Mouse (Mus musculus): ENCODE measurements around the gene Nfatc4. TPM values are rescaled to one million over a fixed set of nuclear protein-coding genes. Genes with fewer than 3 reads are reported as not detected.
A peak's percentile ranks its signal among the peaks of the same experiment; 100 is the strongest.

Gene Nfatc4
- polyA plus RNA-seq, 1 experiment from 2014 or later, result 0.67 TPM

DNA sequence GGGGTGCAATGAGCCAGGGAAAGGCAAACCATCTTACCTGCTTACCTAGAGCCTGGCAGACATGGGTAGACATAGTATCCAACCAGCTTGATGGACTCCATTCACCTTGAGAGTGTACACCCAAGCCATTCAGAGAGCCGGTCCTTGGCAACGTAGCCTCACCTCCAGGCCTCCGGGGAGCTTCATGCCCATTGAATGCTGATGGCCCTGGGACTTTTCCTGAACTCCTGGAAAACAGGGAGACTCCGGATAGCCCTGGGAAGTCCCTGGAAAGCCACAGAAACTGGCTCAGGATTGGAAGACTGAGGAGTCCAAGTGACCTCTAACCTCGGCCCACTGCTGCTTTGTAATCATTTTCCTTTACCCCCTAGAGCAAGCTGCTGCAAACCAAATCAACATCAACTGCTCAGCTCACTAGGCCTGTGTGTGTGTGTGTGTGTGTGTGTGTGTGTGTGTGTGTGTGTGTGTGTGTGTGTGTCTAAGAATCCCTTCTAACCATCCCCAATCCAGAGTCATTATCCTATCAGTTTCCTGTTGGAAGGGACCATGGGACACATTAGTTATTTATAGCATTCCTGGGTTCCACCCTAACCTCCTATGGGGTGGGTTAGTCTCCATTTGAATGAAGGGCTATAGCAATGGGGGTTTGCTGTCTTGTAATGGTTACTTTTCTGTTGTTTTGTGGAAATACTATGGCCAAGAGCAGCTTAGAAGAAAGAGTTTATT lies 12.0 kb downstream of the Nfatc4 start:
- no peaks in the 10 kb centered on the region for H3K9me3 ChIP-seq (replicated peaks)
- no peaks in the 10 kb centered on the region for H3K36me3 ChIP-seq (replicated peaks)
- no peak overlapping the region for H3K27ac ChIP-seq (replicated peaks)
- H3K4me3 ChIP-seq (replicated peaks), result no peak overlapping the region
- no peak overlapping the region for H3K4me2 ChIP-seq
- peaks cover 10% of the 10 kb centered on the region; the same call in 1 of the 2 replicates for H3K27me3 ChIP-seq
- H3K4me1 ChIP-seq (replicated peaks), result no peaks in the 10 kb centered on the region; the same call in 1 of the 2 replicates
- 58% methylated on average over 5 of the region's 5 CpGs for WGBS (ENCODE audit: insufficient replicate concordance)
- H3K9ac ChIP-seq, result no peak overlapping the region
- ATAC-seq (ENCODE audit: insufficient read depth), result no peak

DNA sequence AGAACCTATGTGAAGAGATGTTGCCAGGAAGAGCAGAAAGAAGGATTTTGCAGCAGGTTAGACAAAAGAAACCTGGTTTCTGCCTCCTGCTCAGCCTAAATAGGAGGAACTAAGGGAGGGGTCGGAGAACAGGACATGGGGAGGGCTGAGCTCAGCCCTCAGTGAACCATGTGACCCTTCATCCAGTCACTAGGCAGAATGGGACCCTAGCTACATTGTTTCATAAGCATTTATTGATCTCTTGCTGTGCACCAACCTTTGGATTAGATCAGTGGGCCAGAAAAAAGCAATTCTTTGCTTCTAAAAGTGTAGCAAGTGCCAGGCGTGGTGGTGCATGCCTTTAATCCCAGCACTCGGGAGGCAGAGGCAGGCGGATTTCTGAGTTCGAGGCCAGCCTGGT lies 15.4 kb downstream of the Nfatc4 start:
- 62% methylated on average over 5 of the region's 5 CpGs for WGBS (ENCODE audit: insufficient replicate concordance)
- Histone ChIP-seq H3K9ac (no peak overlapping the region), H3K9me3 (replicated peaks) (no peaks in the 10 kb centered on the region), H3K27me3 (no peaks in the 10 kb centered on the region), H3K4me1 (replicated peaks) (no peaks in the 10 kb centered on the region; the same call in 1 of the 2 replicates), H3K36me3 (replicated peaks) (no peaks in the 10 kb centered on the region), H3K4me3 (replicated peaks) (no peak overlapping the region), H3K27ac (replicated peaks) (no peak overlapping the region), H3K4me2 (no peak overlapping the region)
- 0 out of 2 replicates have a peak, but pooled peaks have one; percentile 28 for ATAC-seq (ENCODE audit: insufficient read depth)

DNA sequence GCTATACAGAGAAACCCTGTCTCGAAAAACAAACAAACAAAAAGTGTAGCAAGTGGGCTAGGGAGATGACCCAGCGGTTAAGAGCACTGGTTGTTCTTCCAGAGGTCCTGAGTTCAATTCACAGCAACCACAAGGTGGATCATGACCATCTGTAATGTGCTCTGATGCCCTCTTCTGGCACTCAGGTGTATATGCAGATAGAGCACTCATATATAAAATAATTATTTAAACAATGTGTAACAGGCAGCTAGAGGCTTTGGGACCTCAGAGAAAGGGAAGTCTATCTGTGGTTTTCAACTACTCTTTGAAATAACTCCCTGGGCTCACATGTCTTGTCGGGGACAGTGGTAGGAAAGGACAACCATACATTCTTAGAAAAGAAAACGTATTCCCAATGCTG lies 15.8 kb downstream of the Nfatc4 start:
- no peak overlapping the region for H3K9ac ChIP-seq
- no peak overlapping the region for H3K4me2 ChIP-seq
- H3K9me3 ChIP-seq (replicated peaks), result no peaks in the 10 kb centered on the region
- WGBS (ENCODE audit: insufficient replicate concordance), result 55% methylated on average over 4 of the region's 4 CpGs
- H3K36me3 ChIP-seq (replicated peaks), result no peaks in the 10 kb centered on the region
- H3K4me1 ChIP-seq (replicated peaks), result no peaks in the 10 kb centered on the region; the same call in 1 of the 2 replicates
- no peak overlapping the region for H3K4me3 ChIP-seq (replicated peaks)
- ATAC-seq (ENCODE audit: insufficient read depth), result no peak
- H3K27ac ChIP-seq (replicated peaks), result no peak overlapping the region
- no peaks in the 10 kb centered on the region for H3K27me3 ChIP-seq

DNA sequence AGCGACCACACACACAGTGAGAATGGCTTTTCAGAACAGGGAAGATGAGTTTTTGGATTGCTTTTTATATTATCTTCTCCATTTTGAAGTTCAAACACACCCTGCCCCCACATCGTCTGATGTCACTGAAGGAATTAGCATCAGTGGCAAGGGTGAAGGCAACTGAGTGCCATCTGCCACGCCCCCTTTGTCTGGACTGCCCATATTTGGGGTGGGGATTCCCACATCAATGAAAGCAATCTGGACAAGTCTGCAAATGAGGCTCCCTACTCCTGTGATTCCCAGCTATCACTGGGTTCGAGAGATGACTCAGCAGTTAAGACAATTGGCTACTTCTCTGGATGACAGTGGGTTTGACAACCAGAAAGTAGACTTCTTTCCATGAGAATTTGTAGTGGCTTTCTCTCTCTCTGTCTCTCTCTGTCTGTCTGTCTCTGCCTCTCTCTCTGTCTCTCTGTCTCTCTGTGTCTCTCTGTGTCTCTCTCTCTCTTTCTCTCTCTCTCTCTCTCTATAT lies 18.0 kb downstream of the Nfatc4 start:
- WGBS (ENCODE audit: insufficient replicate concordance), result 40% methylated on average over 4 of the region's 4 CpGs
- Histone ChIP-seq H3K4me3 (replicated peaks) (no peak overlapping the region), H3K4me1 (replicated peaks) (no peaks in the 10 kb centered on the region; the same call in 1 of the 2 replicates), H3K27me3 (no peaks in the 10 kb centered on the region), H3K27ac (replicated peaks) (no peak overlapping the region), H3K36me3 (replicated peaks) (no peaks in the 10 kb centered on the region), H3K4me2 (no peak overlapping the region), H3K9me3 (replicated peaks) (no peaks in the 10 kb centered on the region), H3K9ac (no peak overlapping the region)
- ATAC-seq (ENCODE audit: insufficient read depth), result no peak

DNA sequence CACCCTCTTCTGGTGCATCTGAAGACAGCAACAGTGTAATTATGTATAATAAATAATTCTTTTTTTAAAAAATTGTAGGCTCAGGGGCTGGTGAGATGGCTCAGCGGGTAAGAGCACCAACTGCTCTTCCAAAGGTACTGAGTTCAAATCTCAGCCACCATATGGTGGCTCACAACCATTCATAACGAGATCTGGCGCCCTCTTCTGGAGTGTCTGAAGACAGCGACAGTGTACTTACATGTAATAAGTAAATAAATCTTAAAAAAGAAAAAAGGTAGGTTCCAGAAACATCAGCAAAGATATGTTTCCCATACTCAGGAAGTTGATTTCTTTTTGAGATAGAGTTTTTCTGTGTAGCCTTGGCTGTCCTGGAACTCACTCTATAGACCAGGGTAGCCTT lies 19.9 kb downstream of the Nfatc4 start:
- Histone ChIP-seq H3K27ac (replicated peaks) (no peak overlapping the region), H3K9me3 (replicated peaks) (no peaks in the 10 kb centered on the region), H3K4me1 (replicated peaks) (no peaks in the 10 kb centered on the region; the same call in 1 of the 2 replicates), H3K9ac (no peak overlapping the region), H3K4me2 (no peak overlapping the region), H3K36me3 (replicated peaks) (no peaks in the 10 kb centered on the region), H3K27me3 (no peaks in the 10 kb centered on the region), H3K4me3 (replicated peaks) (no peak overlapping the region)
- WGBS (ENCODE audit: insufficient replicate concordance), result 58% methylated on average over 4 of the region's 4 CpGs
- ATAC-seq (ENCODE audit: insufficient read depth), result no peak

DNA sequence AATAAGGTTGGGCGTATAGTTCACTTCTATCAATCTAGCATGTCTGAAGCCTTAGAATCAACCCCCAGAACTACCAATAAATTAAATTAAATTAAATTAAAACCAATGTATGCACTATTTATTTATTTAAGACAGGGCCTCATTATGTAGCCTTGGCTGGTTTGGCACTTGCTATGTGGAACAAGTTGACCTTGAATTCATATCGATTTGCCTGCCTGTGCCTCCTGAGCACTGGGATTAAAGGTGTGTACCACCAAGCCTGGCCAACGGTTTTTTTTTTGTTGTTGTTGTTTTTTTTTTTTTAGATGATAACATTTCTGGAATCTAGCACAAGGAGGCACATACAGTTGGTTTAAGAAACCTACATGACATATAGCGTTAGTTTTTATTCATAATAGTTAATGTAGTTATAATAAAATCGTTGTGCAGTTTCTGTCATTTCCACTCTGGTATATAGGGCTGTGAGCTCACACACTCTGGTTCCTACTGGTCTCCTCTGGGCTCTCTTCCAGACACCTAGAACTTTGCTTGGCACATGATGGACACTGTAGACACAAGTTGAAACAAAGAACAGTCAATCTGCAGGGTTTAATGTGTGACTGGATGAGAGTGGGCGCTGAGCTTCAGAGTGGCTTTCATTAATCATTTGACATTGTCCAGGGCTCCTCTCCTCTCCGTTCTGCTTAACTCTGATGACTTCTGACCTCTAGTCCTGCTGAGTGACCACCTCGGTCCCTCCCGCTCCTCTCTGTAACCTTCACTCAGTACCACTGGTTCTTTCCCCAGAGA lies 22.8 kb downstream of the Nfatc4 start:
- WGBS (ENCODE audit: insufficient replicate concordance), result 63% methylated on average over 9 of the region's 9 CpGs
- H3K9me3 ChIP-seq (replicated peaks), result no peaks in the 10 kb centered on the region
- ATAC-seq (ENCODE audit: insufficient read depth), result peak; percentile 56
- H3K4me1 ChIP-seq (replicated peaks), result no peaks in the 10 kb centered on the region
- no peak overlapping the region for H3K9ac ChIP-seq
- H3K4me2 ChIP-seq, result no peak overlapping the region
- H3K27me3 ChIP-seq, result 0 out of 2 replicates have a peak, but pooled peaks cover under 1% of the 10 kb centered on the region
- no peak overlapping the region for H3K4me3 ChIP-seq (replicated peaks)
- no peak overlapping the region for H3K27ac ChIP-seq (replicated peaks)
- no peaks in the 10 kb centered on the region for H3K36me3 ChIP-seq (replicated peaks)

DNA sequence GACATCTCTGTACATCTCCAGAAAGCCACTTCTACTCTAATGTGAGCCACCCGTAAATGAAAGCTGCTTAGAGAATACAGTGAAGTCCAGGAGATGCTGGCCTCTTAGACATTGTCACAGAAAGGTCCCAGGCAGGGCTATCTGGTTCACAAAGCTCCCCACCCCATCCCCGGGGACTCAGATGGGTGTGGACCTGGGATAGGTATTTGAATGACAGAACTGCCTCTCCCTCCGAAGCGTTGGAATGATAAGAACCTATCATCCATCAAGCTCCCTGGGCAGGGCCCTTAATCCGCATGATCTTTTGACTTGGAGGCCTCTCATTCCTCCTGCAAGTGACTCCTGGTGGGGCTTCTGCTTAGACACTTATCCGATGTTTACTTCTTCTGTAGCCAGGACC lies 27.9 kb downstream of the Nfatc4 start:
- Histone ChIP-seq H3K27me3 (peaks cover 31% of the 10 kb centered on the region), H3K36me3 (replicated peaks) (no peaks in the 10 kb centered on the region), H3K9ac (no peak overlapping the region), H3K4me2 (no peak overlapping the region), H3K4me3 (replicated peaks) (no peak overlapping the region), H3K4me1 (replicated peaks) (peaks cover 29% of the 10 kb centered on the region), H3K27ac (replicated peaks) (no peak overlapping the region), H3K9me3 (replicated peaks) (no peaks in the 10 kb centered on the region)
- WGBS (ENCODE audit: insufficient replicate concordance), result 44% methylated on average over 6 of the region's 6 CpGs
- ATAC-seq (ENCODE audit: insufficient read depth), result no peak

DNA sequence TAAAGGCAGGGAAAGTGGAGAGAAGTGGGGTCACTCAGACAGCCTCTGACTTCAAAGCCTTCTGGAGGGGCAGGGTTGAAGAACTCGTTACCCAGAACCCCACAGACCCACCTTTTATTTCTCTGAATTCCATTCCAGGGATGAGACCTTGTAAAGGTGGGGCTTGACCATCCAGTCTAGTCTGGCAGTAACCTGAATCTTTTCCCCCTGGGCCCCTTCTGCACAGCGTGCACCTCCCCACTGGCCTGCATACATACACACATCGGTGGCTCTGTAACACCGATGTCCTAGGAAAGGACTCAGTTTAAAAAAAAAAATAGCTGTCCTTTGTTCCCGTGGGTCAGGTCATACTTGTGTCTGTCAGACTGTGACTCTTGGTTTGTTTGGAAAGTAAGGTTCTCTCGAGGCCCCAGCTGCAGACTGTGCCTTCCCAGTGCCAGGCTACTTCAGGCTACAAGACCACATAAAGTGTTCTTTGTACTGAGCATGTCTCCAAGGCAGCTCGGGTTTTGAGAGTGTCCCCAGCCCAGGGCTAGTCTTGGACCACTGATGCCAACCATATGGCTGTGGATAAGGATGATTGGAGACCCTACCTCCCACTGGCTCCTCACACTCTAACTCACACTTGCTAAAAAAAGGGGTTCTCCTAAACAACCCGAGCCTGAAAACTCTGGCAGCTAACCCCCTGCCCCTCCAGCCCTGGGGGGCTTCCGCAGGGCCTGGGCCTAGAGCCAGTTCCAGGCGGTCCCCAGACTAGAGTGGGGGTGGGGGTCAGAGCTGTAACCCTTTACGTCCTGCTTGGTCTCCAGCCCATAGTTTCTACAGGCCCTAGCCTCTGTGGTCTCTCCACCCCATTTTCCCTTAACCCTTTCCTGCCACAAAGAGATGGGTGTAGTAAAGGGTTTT lies 30.0 kb downstream of the Nfatc4 start:
- peaks cover 31% of the 10 kb centered on the region for H3K27me3 ChIP-seq
- peak overlapping the region; percentile 53 for H3K27ac ChIP-seq (replicated peaks)
- 18% methylated on average over 11 of the region's 11 CpGs for WGBS (ENCODE audit: insufficient replicate concordance)
- no peak overlapping the region for H3K4me3 ChIP-seq (replicated peaks)
- H3K36me3 ChIP-seq (replicated peaks), result no peaks in the 10 kb centered on the region
- peak overlapping the region; percentile 72; the same call in 1 of the 2 replicates for H3K4me2 ChIP-seq
- ATAC-seq (ENCODE audit: insufficient read depth), result peak; percentile 54; the same call in 1 of the 2 replicates
- peaks cover 34% of the 10 kb centered on the region for H3K4me1 ChIP-seq (replicated peaks)
- no peak overlapping the region for H3K9ac ChIP-seq
- H3K9me3 ChIP-seq (replicated peaks), result no peaks in the 10 kb centered on the region

DNA sequence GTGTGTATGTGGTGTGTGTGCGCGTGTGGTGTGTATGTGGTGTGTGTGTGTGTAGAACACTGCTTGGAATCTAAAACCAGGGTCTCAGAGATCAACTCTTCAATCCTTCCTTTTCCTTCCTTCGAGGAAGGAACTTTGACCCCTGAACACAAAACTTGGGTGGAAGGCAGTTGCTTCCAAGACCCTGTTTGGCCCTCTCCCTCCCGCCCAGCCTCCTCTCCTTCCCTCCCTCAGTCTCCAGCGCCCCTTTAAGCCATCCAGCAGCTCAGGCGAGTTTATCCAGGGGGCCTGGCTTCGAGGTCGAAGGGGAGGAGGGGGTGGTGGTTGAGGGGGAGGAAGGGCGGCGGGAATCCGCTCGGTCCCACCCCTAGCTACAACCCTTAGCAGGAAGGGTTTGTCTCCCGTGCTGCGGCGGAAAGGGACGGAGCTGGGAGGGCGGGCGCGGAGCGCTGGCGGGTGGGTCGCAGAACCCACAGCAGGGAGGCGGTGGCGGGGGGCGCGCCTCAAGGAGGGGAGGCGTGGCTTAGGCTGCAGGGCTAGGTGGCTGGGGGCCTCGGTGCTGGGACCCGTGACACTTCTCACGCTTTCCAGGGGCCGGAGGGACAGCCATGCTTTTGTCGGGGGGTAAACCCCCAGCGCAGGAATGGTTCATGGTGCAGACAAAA lies 30.8 kb downstream of the Nfatc4 start, which contains the start of gene Nynrin:
Gene Nynrin, plus strand, starts transcription at position 390 of the 665 bp plus-strand sequence.
- Histone ChIP-seq H3K36me3 (replicated peaks) (no peaks in the 10 kb centered on the region), H3K4me1 (replicated peaks) (peaks cover 34% of the 10 kb centered on the region), H3K4me3 (replicated peaks) (peak within 1 kb of the TSS; percentile 57), H3K9ac (peak within 1 kb of the TSS; percentile 32), H3K27me3 (peaks cover 31% of the 10 kb centered on the region), H3K4me2 (peak within 1 kb of the TSS; percentile 72), H3K9me3 (replicated peaks) (no peaks in the 10 kb centered on the region), H3K27ac (replicated peaks) (peak within 1 kb of the TSS; percentile 53)
- peak; percentile 68 for ATAC-seq (ENCODE audit: insufficient read depth)
- 3% methylated on average over 33 of the region's 33 CpGs for WGBS (ENCODE audit: insufficient replicate concordance)

DNA sequence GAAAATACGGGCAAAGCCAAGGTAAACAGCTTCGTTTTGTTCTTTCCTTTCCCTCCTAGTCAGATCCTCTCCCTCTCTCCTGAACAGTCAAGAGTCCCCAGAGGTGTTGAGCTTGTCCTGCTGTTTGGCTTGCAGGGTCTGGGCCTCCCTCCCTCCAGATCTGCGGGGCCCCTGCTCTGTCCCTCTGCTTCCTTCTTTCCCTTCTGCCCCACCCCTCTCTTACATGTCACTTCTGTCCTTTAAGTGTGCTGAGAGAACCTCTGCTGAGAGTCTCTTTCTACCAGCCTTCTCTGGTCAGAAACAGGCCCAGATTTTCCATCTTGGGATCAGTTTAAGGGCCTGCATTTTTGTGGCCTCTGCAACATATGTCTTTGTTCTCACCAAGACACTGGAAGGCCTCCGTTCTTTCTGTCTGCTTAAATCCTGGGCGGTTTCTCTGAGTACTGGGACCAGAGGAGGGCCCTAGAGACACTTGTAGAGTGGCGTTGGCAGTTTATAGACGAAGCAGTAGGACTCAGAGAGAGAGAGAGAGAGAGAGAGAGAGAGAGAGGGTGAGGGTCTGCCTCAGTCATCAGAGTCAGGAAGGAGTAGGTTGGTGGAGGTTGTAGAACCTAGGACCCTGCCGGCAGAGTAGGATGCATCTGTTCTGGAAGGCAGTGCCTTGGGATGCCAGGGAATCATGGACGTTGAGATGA lies 31.6 kb downstream of the Nfatc4 start:
- H3K9ac ChIP-seq, result peak overlapping the region; percentile 32
- H3K4me3 ChIP-seq (replicated peaks), result peak overlapping the region; percentile 57
- H3K4me2 ChIP-seq, result peak overlapping the region; percentile 72
- H3K9me3 ChIP-seq (replicated peaks), result no peaks in the 10 kb centered on the region
- no peak for ATAC-seq (ENCODE audit: insufficient read depth)
- H3K27ac ChIP-seq (replicated peaks), result peak overlapping the region; percentile 53
- peaks cover 34% of the 10 kb centered on the region for H3K4me1 ChIP-seq (replicated peaks)
- WGBS (ENCODE audit: insufficient replicate concordance), result 3% methylated on average over 9 of the region's 9 CpGs
- no peaks in the 10 kb centered on the region for H3K36me3 ChIP-seq (replicated peaks)
- peaks cover 31% of the 10 kb centered on the region for H3K27me3 ChIP-seq
